Mouse (Mus musculus): ENCODE data around the gene Ccdc146. TPM values are rescaled to one million over a fixed set of nuclear protein-coding genes. Genes with fewer than 3 reads are reported as not detected.

Ccdc146 gene
- polyA plus RNA-seq (2014; fragmentation: Illumina TruSeq; extraction: RNeasy Lipid Tissue Mini Kit (QIAGEN cat#74804); ENCODE audit: low read depth, low replicate concordance) = not detected

DNA sequence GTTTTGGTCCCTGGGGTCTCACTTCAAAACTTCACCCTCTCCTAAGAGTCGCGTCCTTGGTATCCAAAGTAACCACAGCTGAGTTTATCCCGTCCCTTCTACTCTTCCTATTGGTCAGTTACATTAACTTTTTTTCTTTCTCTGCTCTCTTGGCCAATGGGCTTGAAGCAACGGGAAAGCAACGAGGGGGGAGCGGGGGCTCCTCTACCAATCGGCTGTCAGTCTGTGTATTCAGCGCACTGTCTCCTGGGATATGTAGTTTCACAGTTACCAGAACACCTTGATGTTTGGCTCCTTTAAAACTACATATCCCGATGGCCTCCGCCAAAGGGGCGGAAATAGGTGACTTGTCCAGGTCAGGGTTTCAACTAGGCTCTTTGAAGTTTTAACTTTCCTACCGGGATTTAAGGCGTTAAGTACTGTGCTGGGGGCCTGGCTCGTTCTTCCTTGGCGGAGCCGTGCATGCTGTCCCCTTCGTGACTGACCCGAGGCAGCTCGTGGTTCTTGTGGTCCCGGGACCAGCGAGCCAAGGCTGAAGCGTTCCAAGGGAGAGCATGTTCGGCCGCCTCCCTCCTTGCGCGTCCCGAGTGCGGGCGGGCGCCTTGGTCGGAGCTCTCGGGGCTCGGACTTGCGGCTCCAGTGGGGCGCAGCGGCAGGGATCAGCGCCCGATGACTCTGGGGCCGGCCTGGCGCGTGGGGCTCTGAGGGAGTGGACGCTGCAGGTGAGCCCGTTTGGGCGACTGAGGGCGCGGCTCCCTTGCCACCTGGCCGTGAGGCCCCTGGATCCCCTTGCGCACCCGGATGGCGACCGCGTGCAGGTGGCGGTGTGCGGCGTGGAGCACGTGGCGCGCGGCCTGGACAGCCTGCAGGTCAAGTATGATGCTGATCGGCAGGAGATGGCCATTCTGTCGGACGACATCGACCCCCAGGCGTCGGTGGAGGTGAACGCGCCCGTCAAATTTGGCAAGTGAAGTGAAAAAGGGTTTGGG is at the start of gene Ccdc146, which contains the start of gene Fam185a:
TSS of gene Ccdc146 (minus strand) at position 64 of the 989 bp plus-strand sequence.
TSS of gene Fam185a (plus strand) at position 345 of the 989 bp plus-strand sequence.

DNA sequence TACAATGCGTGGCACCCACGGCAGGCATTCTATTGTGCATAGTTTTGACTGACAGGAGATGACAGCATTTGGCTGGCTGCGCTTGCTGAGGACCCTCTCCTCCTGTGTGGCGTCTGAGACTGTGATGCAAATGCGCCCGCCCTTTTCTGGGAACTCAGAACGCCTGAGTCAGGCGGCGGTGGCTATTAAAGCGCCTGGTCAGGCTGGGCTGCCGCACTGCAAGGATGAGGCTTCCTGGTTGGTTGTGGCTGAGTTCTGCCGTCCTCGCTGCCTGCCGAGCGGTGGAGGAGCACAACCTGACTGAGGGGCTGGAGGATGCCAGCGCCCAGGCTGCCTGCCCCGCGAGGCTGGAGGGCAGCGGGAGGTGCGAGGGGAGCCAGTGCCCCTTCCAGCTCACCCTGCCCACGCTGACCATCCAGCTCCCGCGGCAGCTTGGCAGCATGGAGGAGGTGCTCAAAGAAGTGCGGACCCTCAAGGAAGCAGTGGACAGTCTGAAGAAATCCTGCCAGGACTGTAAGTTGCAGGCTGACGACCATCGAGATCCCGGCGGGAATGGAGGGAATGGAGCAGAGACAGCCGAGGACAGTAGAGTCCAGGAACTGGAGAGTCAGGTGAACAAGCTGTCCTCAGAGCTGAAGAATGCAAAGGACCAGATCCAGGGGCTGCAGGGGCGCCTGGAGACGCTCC is 51.8 kb downstream of the Ccdc146 start, which contains the start of gene Fgl2:
TSS of gene Fgl2 (plus strand) at position 150 of the 687 bp plus-strand sequence.

Other genes with a start within 250 kb of the Ccdc146 start
- gene Gsap, start 238.4 kb downstream of the Ccdc146 start, polyA plus RNA-seq (2014; fragmentation: Illumina TruSeq; extraction: RNeasy Lipid Tissue Mini Kit (QIAGEN cat#74804); ENCODE audit: low read depth, low replicate concordance) = 10.8 TPM
- 8.9 TPM for gene Fgl2, start 52.0 kb downstream of the Ccdc146 start, polyA plus RNA-seq (2014; fragmentation: Illumina TruSeq; extraction: RNeasy Lipid Tissue Mini Kit (QIAGEN cat#74804); ENCODE audit: low read depth, low replicate concordance)
- 15.6 TPM for gene Fam185a, start 281 bp upstream of the Ccdc146 start, polyA plus RNA-seq (2014; fragmentation: Illumina TruSeq; extraction: RNeasy Lipid Tissue Mini Kit (QIAGEN cat#74804); ENCODE audit: low read depth, low replicate concordance)
- 0.93 TPM for gene Lrrc17, start 118.9 kb upstream of the Ccdc146 start, polyA plus RNA-seq (2014; fragmentation: Illumina TruSeq; extraction: RNeasy Lipid Tissue Mini Kit (QIAGEN cat#74804); ENCODE audit: low read depth, low replicate concordance)
- gene Fbxl13, start 221.0 kb upstream of the Ccdc146 start, polyA plus RNA-seq (2014; fragmentation: Illumina TruSeq; extraction: RNeasy Lipid Tissue Mini Kit (QIAGEN cat#74804); ENCODE audit: low read depth, low replicate concordance) = not detected
- 45.9 TPM for gene Armc10, start 221.1 kb upstream of the Ccdc146 start, polyA plus RNA-seq (2014; fragmentation: Illumina TruSeq; extraction: RNeasy Lipid Tissue Mini Kit (QIAGEN cat#74804); ENCODE audit: low read depth, low replicate concordance)

Data from kidney, adult 10 weeks (tissue).